Mouse (Mus musculus): ENCODE measurements around the gene C5ar1. TPM values are rescaled to one million over a fixed set of nuclear protein-coding genes. Genes with fewer than 3 reads are reported as not detected.

Gene C5ar1
- polyA plus RNA-seq, 1 experiment: 39.2 TPM

GRCm38 (mm10) chr7:16208781-16209665, 50.3 kb downstream of the C5ar1 start:
- 62% methylated on average over 21 of the region's 21 CpGs for WGBS
- DNase-seq: no peak
- no peak overlapping the region for H3K4me3 ChIP-seq (replicated peaks; ENCODE audit: extremely low read depth, low read depth, low read length)
- H3K4me1 ChIP-seq (ENCODE audit: control insufficient read depth, insufficient read depth, low read length): no peaks in the 10 kb centered on the region
- no peak for TF ChIP-seq POLR2A (IDR thresholded peaks at IDR 0.05; ENCODE audit: borderline replicate concordance, extremely low read depth, low read depth, low read length)
- TF ChIP-seq CTCF (IDR thresholded peaks at IDR 0.05; ENCODE audit: insufficient read depth, low read length): no peak

GRCm38 (mm10) chr7:16207496-16207895, 51.8 kb downstream of the C5ar1 start:
- DNase-seq: no peak
- Histone ChIP-seq H3K4me3 (replicated peaks; ENCODE audit: extremely low read depth, low read depth, low read length) (no peak overlapping the region), H3K4me1 (ENCODE audit: control insufficient read depth, insufficient read depth, low read length) (no peaks in the 10 kb centered on the region)
- TF ChIP-seq CTCF (IDR thresholded peaks at IDR 0.05; ENCODE audit: insufficient read depth, low read length) (no peak), POLR2A (IDR thresholded peaks at IDR 0.05; ENCODE audit: borderline replicate concordance, extremely low read depth, low read depth, low read length) (no peak)
- WGBS: 80% methylated on average over 10 of the region's 10 CpGs

DNA sequence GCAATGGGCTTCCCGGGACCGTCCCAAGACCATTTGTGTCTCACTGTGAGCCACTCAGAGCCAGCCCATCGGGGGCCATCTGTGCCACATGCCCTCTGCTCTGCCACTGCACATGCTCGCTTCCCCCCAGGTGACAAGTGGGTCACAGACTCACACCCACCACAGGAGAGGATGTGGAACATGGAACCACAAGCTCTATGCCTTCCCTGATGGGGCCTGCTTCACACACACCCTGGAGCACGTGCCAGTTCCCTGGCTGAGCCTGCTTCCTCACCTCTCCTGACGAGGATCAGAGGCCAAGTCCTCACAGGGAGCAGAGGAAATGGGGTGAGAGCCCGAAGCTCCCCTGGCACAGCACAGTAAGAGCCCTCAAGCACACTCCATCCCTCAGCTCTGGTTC, 52.3 kb downstream of the C5ar1 start:
- no peaks in the 10 kb centered on the region for H3K4me1 ChIP-seq (ENCODE audit: control insufficient read depth, insufficient read depth, low read length)
- no peak overlapping the region for H3K4me3 ChIP-seq (replicated peaks; ENCODE audit: extremely low read depth, low read depth, low read length)
- WGBS: 72% methylated on average over 7 of the region's 7 CpGs
- no peak for DNase-seq
- no peak for TF ChIP-seq POLR2A (IDR thresholded peaks at IDR 0.05; ENCODE audit: borderline replicate concordance, extremely low read depth, low read depth, low read length)
- TF ChIP-seq CTCF (IDR thresholded peaks at IDR 0.05; ENCODE audit: insufficient read depth, low read length): no peak

DNA sequence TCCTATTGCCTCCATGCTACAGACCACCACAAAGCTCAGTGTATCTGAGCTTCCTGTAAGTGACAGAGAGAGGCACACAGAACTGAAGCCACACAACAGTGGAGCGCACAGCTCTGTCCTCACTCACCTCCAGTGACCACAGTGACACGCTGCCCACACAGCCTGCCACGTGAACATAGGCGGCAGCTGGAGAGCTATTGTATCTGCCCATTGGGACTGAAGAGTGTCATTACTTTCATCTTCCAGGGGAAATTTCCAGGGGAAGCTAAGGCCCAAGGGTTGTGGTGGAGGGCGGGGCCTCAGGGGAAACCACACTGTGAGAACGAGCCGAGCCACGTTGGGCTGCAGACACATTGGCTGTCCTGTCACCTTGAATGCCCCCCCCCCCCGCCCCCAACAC, 54.5 kb downstream of the C5ar1 start:
- no peaks in the 10 kb centered on the region for H3K4me1 ChIP-seq (ENCODE audit: control insufficient read depth, insufficient read depth, low read length)
- 68% methylated on average over 9 of the region's 9 CpGs for WGBS
- H3K4me3 ChIP-seq (replicated peaks; ENCODE audit: extremely low read depth, low read depth, low read length): no peak overlapping the region
- TF ChIP-seq CTCF (IDR thresholded peaks at IDR 0.05; ENCODE audit: insufficient read depth, low read length): no peak
- no peak for TF ChIP-seq POLR2A (IDR thresholded peaks at IDR 0.05; ENCODE audit: borderline replicate concordance, extremely low read depth, low read depth, low read length)
- no peak for DNase-seq

DNA sequence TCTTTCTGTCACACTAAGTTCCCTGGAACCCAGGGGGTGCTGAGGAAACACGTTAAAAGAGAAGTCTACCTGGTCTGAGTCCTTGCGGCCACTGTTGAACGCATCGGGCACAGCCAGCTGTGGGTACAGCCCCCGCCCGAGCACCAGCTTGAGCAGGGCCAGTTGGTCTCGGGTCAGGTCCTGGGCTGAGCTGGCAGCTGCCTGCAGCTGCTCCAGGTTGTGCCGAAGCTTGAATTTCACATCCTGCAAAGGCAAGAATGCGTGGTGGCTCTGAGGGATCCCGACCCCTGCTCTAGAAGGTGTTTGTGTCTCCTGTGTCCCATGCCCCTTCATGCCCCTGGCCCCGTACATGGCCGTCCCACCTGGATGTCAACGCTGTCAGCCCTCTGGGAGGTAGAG, 55.8 kb downstream of the C5ar1 start:
- H3K4me3 ChIP-seq (replicated peaks; ENCODE audit: extremely low read depth, low read depth, low read length): no peak overlapping the region
- DNase-seq: no peak
- no peaks in the 10 kb centered on the region for H3K4me1 ChIP-seq (ENCODE audit: control insufficient read depth, insufficient read depth, low read length)
- 87% methylated on average over 13 of the region's 13 CpGs for WGBS
- TF ChIP-seq CTCF (IDR thresholded peaks at IDR 0.05; ENCODE audit: insufficient read depth, low read length) (no peak), POLR2A (IDR thresholded peaks at IDR 0.05; ENCODE audit: borderline replicate concordance, extremely low read depth, low read depth, low read length) (no peak)

- H3K4me1 ChIP-seq (ENCODE audit: control insufficient read depth, insufficient read depth, low read length): no peaks in the 10 kb centered on the region
- H3K4me3 ChIP-seq (replicated peaks; ENCODE audit: extremely low read depth, low read depth, low read length): no peak overlapping the region
- TF ChIP-seq CTCF (IDR thresholded peaks at IDR 0.05; ENCODE audit: insufficient read depth, low read length) (no peak), POLR2A (IDR thresholded peaks at IDR 0.05; ENCODE audit: borderline replicate concordance, extremely low read depth, low read depth, low read length) (no peak)
- 82% methylated on average over 15 of the region's 15 CpGs for WGBS
- no peak for DNase-seq
Observed at GRCm38 (mm10) chr7:16202756-16203504, 56.4 kb downstream of the C5ar1 start.

GRCm38 (mm10) chr7:16201136-16201535, 58.2 kb downstream of the C5ar1 start:
- Histone ChIP-seq H3K4me1 (ENCODE audit: control insufficient read depth, insufficient read depth, low read length) (no peaks in the 10 kb centered on the region), H3K4me3 (replicated peaks; ENCODE audit: extremely low read depth, low read depth, low read length) (no peak overlapping the region)
- DNase-seq: no peak
- WGBS: 65% methylated on average over 6 of the region's 6 CpGs
- no peak for TF ChIP-seq CTCF (IDR thresholded peaks at IDR 0.05; ENCODE audit: insufficient read depth, low read length)
- TF ChIP-seq POLR2A (IDR thresholded peaks at IDR 0.05; ENCODE audit: borderline replicate concordance, extremely low read depth, low read depth, low read length): no peak

- WGBS: 82% methylated on average over 11 of the region's 11 CpGs
- Histone ChIP-seq H3K4me1 (ENCODE audit: control insufficient read depth, insufficient read depth, low read length) (no peaks in the 10 kb centered on the region), H3K4me3 (replicated peaks; ENCODE audit: extremely low read depth, low read depth, low read length) (no peak overlapping the region)
- no peak for DNase-seq
- TF ChIP-seq CTCF (IDR thresholded peaks at IDR 0.05; ENCODE audit: insufficient read depth, low read length): no peak
- TF ChIP-seq POLR2A (IDR thresholded peaks at IDR 0.05; ENCODE audit: borderline replicate concordance, extremely low read depth, low read depth, low read length): no peak
Observed at GRCm38 (mm10) chr7:16198540-16198939, 60.8 kb downstream of the C5ar1 start.

DNA sequence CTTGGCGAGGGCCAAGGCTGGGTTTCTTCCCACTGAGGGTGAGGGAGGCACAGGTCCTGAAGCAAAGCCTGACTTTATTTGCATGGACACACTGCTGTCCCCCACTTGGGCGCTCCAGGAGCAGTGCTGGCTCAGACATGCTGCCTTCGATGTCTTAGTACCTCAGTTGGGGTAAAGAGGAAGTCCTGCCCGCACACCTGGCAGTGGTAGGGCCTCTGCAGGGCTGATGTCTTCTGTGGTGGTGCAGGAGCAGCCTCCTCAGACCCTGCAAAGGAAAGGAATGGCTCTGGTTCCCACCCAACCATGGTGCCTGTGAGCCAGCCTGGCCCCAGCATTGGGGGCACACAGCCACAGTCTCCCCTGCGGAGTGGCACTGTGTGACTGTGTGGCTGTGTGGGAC, 62.2 kb downstream of the C5ar1 start:
- WGBS: 64% methylated on average over 5 of the region's 5 CpGs
- Histone ChIP-seq H3K4me3 (replicated peaks; ENCODE audit: extremely low read depth, low read depth, low read length) (no peak overlapping the region), H3K4me1 (ENCODE audit: control insufficient read depth, insufficient read depth, low read length) (no peaks in the 10 kb centered on the region)
- no peak for DNase-seq
- no peak for TF ChIP-seq CTCF (IDR thresholded peaks at IDR 0.05; ENCODE audit: insufficient read depth, low read length)
- no peak for TF ChIP-seq POLR2A (IDR thresholded peaks at IDR 0.05; ENCODE audit: borderline replicate concordance, extremely low read depth, low read depth, low read length)

Other genes starting within 250 kb of the C5ar1 start
- gene Bicra, start 211.6 kb downstream of the C5ar1 start, polyA plus RNA-seq (2012; rRNA removed): 19.0 and 21.2 TPM in 2 replicates
- gene Zfp541, start 197.7 kb downstream of the C5ar1 start, polyA plus RNA-seq (2012; rRNA removed): 0.02 and 0.04 TPM in 2 replicates
- 144 and 157 TPM in 2 replicates for gene Napa, start 161.1 kb downstream of the C5ar1 start, polyA plus RNA-seq (2012; rRNA removed)
- 25.5 and 28.3 TPM in 2 replicates for gene Kptn, start 139.6 kb downstream of the C5ar1 start, polyA plus RNA-seq (2012; rRNA removed)
- 0.85 TPM in 2 replicates for gene Slc8a2, start 129.7 kb downstream of the C5ar1 start, polyA plus RNA-seq (2012; rRNA removed)
- gene Meis3, start 84.5 kb downstream of the C5ar1 start, polyA plus RNA-seq (2012; rRNA removed): 19.4 and 23.4 TPM in 2 replicates
- 28.4 and 39.4 TPM in 2 replicates for gene Dhx34, start 37.5 kb downstream of the C5ar1 start, polyA plus RNA-seq (2012; rRNA removed)
- 2.3 and 3.2 TPM in 2 replicates for gene C5ar2, start 15.4 kb downstream of the C5ar1 start, polyA plus RNA-seq (2012; rRNA removed)
- gene Inafm1, start 14.1 kb upstream of the C5ar1 start, polyA plus RNA-seq (2012; rRNA removed): 54.0 and 76.4 TPM in 2 replicates
- gene Ccdc9, start 27.3 kb upstream of the C5ar1 start, polyA plus RNA-seq (2012; rRNA removed): 31.2 and 47.3 TPM in 2 replicates
- gene Bbc3, start 48.9 kb upstream of the C5ar1 start, polyA plus RNA-seq (2012; rRNA removed): 31.8 and 48.2 TPM in 2 replicates
- gene Sae1, start 128.3 kb upstream of the C5ar1 start, polyA plus RNA-seq (2012; rRNA removed): 20.7 and 31.0 TPM in 2 replicates
- gene Zc3h4, start 141.4 kb upstream of the C5ar1 start, polyA plus RNA-seq (2012; rRNA removed): 44.9 and 45.9 TPM in 2 replicates
- gene Tmem160, start 193.2 kb upstream of the C5ar1 start, polyA plus RNA-seq (2012; rRNA removed): 129 and 205 TPM in 2 replicates
- gene Npas1, start 218.2 kb upstream of the C5ar1 start, polyA plus RNA-seq (2012; rRNA removed): not detected in 2 replicates

All from lung, adult 2 months (tissue).